Mouse (Mus musculus): ENCODE data around the gene Olfr191.

DNA sequence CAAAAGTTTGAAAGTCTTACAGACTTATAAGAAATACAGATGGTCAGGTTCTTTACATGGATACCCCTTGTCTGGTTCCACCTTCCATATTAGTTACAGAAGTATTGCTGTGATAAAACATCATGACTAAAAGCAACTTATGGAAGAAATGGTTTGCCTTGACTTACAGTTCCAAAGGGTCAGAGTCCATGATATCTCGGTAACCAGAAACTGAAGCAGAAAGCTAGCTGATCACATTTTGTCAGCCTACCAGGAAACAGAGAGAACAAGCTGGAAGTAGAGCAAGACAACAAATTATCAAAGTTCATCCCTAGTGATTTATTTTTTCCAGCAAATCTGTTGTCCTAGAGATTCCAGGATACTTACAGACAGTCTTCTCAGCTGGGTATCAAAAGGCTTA, 16.1 kb downstream of the Olfr191 start:
- TF ChIP-seq GATA1 (IDR thresholded peaks at IDR 0.05; ENCODE audit: low read length) (no peak), TAL1 (IDR thresholded peaks at IDR 0.05; ENCODE audit: low read length) (no peak)
